Mouse (Mus musculus): ENCODE results near the gene Lhfpl2. TPM values are rescaled to one million over a fixed set of nuclear protein-coding genes. Genes with fewer than 3 reads are reported as not detected.

Lhfpl2 gene
- total RNA-seq, 2 experiments from 2014 or later = 31.9 to 38.6 TPM

- no peak for DNase-seq
These were observed 155.1 kb downstream of the Lhfpl2 start for GRCm38 (mm10) chr13:94212716-94213115.

DNA sequence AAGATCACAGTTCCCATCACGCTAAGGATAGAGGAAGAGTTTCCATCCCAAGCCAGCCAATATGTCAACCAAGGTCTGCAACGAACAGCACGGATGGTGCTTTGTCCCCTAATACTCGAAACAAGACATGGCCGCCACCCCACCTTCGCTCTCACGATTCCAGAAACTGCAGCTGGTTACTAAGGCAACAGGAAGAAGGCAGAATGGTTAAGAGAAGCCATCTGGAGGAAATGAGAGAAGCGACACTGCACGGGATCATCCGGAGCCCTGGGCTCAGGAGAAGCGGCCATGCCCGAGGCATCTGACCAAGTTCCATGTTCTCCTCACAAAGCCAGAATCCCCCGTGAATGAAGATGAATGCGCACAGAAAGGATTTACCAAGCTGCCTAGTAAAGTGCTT is 166.0 kb downstream of the Lhfpl2 start:
- no peak for DNase-seq

- DNase-seq = no peak
These were observed 167.4 kb downstream of the Lhfpl2 start for GRCm38 (mm10) chr13:94224717-94225705.

DNA sequence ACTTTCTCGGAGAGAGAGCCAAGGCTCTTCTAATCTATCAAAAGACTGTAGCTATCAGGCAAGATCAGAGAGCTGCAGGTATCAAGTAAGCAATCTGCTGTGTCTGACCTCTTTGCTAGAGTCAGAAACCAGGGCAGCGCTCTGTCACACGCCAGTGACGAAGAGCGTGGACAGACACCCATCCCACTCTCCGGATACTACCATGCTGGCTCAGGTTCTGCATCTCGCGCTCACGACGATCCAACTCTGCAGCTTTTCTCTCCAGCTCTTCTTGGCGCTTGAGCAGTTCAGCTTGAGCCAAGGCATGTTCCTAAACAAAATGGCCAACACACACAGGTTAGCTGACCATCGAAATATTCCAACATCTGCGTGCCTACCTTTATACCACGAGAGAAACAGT is 174.3 kb downstream of the Lhfpl2 start:
- no peak for DNase-seq

DNA sequence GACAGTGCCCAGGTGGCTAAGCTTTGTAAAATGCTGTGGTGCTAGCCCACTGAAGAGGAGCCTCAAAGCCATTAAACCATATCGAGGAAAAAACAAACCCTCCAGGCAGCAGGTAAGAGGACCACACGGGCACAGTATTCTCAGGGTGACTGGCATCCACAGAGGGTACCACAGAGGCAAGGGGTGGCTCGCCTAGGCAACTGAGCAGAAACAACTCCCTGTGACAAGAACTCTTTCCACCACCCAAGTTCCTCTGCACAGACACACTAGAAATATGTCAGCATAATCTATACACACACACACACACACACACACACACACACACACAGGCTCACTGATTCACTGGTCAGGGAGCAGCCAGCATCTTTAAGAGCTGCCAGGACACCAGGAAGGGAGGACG is 181.9 kb downstream of the Lhfpl2 start:
- DNase-seq = no peak

- no peak for DNase-seq
These were observed 182.5 kb downstream of the Lhfpl2 start for GRCm38 (mm10) chr13:94240111-94240510.

- DNase-seq = no peak
These were observed 183.3 kb downstream of the Lhfpl2 start for GRCm38 (mm10) chr13:94240873-94241272.

DNA sequence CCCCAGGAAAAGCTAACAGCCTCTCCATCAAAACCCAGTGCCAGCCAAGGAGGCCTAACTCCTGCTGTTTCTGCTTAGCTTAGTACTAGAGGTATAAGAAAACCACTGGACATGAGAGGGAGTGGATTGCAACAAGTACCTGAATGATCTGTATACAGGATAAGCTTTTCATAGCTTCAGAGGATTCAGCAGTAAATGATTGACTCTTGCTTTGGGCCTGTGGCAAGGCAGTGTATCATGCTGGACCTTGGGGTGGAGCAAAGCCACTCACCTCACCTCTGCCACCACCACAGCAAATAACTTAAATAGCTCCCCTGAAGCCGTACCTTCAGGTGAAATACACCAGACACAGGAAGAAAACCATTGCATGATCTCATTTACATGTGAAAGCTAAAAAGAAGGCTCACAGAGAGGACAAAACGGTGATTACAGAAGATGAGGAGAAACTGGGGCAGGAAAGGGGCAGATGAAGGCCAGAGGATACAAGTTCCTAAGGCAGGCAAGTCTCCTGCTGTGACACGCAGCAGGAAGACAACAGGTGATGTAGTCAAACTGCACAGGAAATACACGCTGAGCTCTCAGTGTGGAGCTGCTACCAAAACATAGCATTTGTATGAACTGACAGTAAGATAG is 184.4 kb downstream of the Lhfpl2 start:
- DNase-seq = no peak

DNA sequence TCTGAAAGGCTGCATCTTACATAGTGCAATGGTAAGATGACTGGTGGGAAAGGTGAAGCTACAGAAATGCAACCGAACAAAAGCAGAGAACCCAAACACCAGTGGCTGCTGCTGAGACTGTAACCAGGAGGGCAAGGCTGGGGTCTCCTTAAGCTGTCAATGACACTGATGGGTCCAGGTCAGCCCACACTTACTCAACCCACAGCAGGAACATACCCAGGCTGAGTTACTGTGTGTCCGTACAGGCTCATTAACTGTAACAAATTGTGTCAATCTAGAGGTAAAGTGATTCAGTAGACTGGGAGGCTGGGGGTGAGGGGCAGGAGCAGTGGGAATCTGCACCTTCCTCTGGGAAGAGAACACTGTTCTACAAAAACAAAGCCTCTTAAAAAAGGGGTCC is 185.3 kb downstream of the Lhfpl2 start:
- no peak for DNase-seq

Other genes with a start within 250 kb of the Lhfpl2 start
- gene Scamp1, start 228.1 kb downstream of the Lhfpl2 start, total RNA-seq (2021) = 10 to 100 TPM; 19.0 to 22.5 TPM

Measured in gastrocnemius, postnatal 10 days (tissue).